Mouse (Mus musculus): ENCODE results near the gene Top2a. TPM values are rescaled to one million over a fixed set of nuclear protein-coding genes. Genes with fewer than 3 reads are reported as not detected.

Gene Top2a
- total and polyA plus RNA-seq, 3 experiments, result 0.29 to 8.1 (median 4.1) TPM

- no peak for DNase-seq
Observed at GRCm38 (mm10) chr11:98949242-98949957, 74.6 kb downstream of the Top2a start.

- no peak for DNase-seq
Observed at GRCm38 (mm10) chr11:98947969-98948569, 75.9 kb downstream of the Top2a start.

DNA sequence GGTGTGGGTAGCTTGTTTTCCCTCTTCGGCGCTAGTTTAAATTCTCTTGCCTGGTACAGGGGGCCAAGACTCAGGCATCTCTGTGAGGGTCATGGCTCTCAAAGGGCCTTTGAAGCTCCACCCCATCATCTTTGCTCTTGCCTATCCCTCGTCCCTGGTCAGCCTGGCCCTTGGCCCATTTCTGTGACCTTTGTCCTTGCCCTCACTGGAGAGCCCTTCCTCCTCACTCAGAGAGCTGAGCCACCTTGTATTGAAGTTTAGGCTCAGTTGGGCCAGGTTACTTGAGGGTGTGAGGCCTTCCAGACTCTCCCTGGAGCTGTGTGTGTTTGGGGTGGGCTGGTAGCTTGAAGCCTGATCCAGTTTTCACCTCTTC lies 78.4 kb downstream of the Top2a start:
- peak; percentile 92 for DNase-seq

DNA sequence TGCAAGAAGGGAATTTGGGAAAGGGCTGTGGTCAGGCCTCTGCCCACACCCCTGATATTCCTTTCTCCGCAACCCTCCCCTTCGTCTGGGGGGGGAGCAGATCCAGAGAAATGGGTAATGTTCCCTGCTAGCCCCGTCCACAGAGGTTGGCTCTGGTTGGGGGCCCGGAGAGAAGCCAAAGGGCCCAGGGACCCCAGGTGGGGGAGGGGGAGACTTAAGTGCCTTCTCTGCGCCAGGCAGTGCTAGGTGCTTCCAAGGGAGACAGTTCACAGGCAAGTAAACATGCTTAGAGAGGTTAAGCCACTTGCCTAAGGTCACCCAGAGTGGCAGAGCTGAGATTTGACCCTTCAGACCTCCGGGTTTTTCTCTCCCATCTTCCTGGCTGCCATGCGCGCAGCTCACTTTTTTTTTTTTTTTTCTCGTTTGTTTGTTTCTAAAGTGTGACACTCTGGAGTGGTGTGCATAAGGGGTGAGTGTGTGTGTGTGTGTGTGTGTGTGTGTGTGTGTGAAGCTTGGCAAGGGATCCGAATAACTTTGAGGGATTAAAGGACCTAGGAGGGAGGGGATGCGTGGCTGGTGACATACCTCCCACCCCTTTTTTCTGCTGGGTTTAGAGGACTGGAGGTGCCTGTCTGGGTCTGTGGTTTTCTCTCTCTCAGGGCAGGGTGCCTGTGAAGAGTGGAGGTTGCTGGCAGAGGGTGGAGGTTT lies 78.9 kb downstream of the Top2a start:
- DNase-seq, result no peak

GRCm38 (mm10) chr11:98943741-98944461 lies 80.1 kb downstream of the Top2a start:
- DNase-seq, result no peak

Other genes starting within 250 kb of the Top2a start
- 100 to 1,000 TPM; 135 to 155 TPM for gene Nr1d1, start 248.9 kb downstream of the Top2a start, total RNA-seq (2021)
- gene Nr1d1, start 248.9 kb downstream of the Top2a start, polyA plus RNA-seq (2012; rRNA removed), result 404 and 577 TPM in 2 replicates
- 10 to 100 TPM; 80.9 to 98.0 TPM for gene Msl1, start 228.7 kb downstream of the Top2a start, total RNA-seq (2021)
- 63.2 and 65.0 TPM in 2 replicates for gene Msl1, start 228.7 kb downstream of the Top2a start, polyA plus RNA-seq (2012; rRNA removed)
- 10 to 100 TPM; 30.0 to 32.3 TPM for gene Casc3, start 219.3 kb downstream of the Top2a start, total RNA-seq (2021)
- 27.9 and 30.2 TPM in 2 replicates for gene Casc3, start 219.3 kb downstream of the Top2a start, polyA plus RNA-seq (2012; rRNA removed)
- gene Rapgefl1, start 187.4 kb downstream of the Top2a start, total RNA-seq (2021), result under 1 TPM; 0.29 to 0.79 TPM
- 1.5 and 1.9 TPM in 2 replicates for gene Rapgefl1, start 187.4 kb downstream of the Top2a start, polyA plus RNA-seq (2012; rRNA removed)
- 10 to 100 TPM; 15.6 to 23.7 TPM for gene Wipf2, start 160.6 kb downstream of the Top2a start, total RNA-seq (2021)
- 8.9 and 13.4 TPM in 2 replicates for gene Wipf2, start 160.6 kb downstream of the Top2a start, polyA plus RNA-seq (2012; rRNA removed)
- under 1 TPM; 0.48 to 0.86 TPM for gene Cdc6, start 116.4 kb downstream of the Top2a start, total RNA-seq (2021)
- gene Cdc6, start 116.4 kb downstream of the Top2a start, polyA plus RNA-seq (2012; rRNA removed), result 0.07 and 0.08 TPM in 2 replicates
- 10 to 100 TPM; 17.0 to 30.8 TPM for gene Rara, start 96.4 kb downstream of the Top2a start, total RNA-seq (2021)
- 43.7 and 44.9 TPM in 2 replicates for gene Rara, start 96.4 kb downstream of the Top2a start, polyA plus RNA-seq (2012; rRNA removed)
- gene Gjd3, start 41.2 kb downstream of the Top2a start, total RNA-seq (2021), result not detected
- gene Gjd3, start 41.2 kb downstream of the Top2a start, polyA plus RNA-seq (2012; rRNA removed), result 1.1 and 1.2 TPM in 2 replicates
- 100 to 1,000 TPM in 1 of 2 experiments, 10 to 100 TPM in 1; 93.9 to 147 TPM for gene Igfbp4, start 17.1 kb upstream of the Top2a start, total RNA-seq (2021)
- 144 and 247 TPM in 2 replicates for gene Igfbp4, start 17.1 kb upstream of the Top2a start, polyA plus RNA-seq (2012; rRNA removed)
- gene Tns4, start 65.1 kb upstream of the Top2a start, total RNA-seq (2021), result under 1 TPM; 0.31 to 0.58 TPM
- 0.45 and 1.5 TPM in 2 replicates for gene Tns4, start 65.1 kb upstream of the Top2a start, polyA plus RNA-seq (2012; rRNA removed)
- gene Ccr7, start 130.9 kb upstream of the Top2a start, total RNA-seq (2021), result under 1 TPM in 1 of 2 experiments, not detected in 1; 0.14 TPM
- gene Ccr7, start 130.9 kb upstream of the Top2a start, polyA plus RNA-seq (2012; rRNA removed), result 0.50 and 0.86 TPM in 2 replicates
- gene Smarce1, start 206.8 kb upstream of the Top2a start, total RNA-seq (2021), result 10 to 100 TPM; 49.9 to 54.4 TPM
- 10.0 and 10.3 TPM in 2 replicates for gene Smarce1, start 206.8 kb upstream of the Top2a start, polyA plus RNA-seq (2012; rRNA removed)
- 1 to 10 TPM; 1.4 to 2.2 TPM for gene Krt222, start 219.9 kb upstream of the Top2a start, total RNA-seq (2021)
- 0.07 and 0.09 TPM in 2 replicates for gene Krt222, start 219.9 kb upstream of the Top2a start, polyA plus RNA-seq (2012; rRNA removed)